Mouse (Mus musculus): ENCODE measurements around the gene Col9a3.
A peak's percentile ranks its signal among the peaks of the same experiment; 100 is the strongest.

- TF ChIP-seq CTCF (IDR thresholded peaks at IDR 0.05; ENCODE audit: borderline replicate concordance, extremely low read depth, insufficient read depth, insufficient read length) (peak; percentile 97), POLR2A (IDR thresholded peaks at IDR 0.05; ENCODE audit: borderline replicate concordance, extremely low read depth, insufficient read depth, insufficient read length, poor library complexity, severe bottlenecking) (peak; percentile 81)
These were observed 15.0 kb upstream of the Col9a3 start for GRCm38 (mm10) chr2:180582481-180583153.
